Mouse (Mus musculus): Measurements from ENCODE around the gene Fam169b.
A peak's percentile ranks its signal among the peaks of the same experiment; 100 is the strongest.
"Not testable (repeated sequence)": the region's sequence is repeated elsewhere in the genome, so short reads cannot be mapped to it uniquely, and the experiment has no call there.

Fam169b gene

GRCm38 (mm10) chr7:68264531-68264930, 9.1 kb upstream of the Fam169b start:
- DNase-seq (ENCODE audit: low spot score), result no peak

- no peak for DNase-seq (ENCODE audit: low spot score)
Observed at GRCm38 (mm10) chr7:68265391-68265790, 8.2 kb upstream of the Fam169b start.

GRCm38 (mm10) chr7:68266691-68267090, 6.9 kb upstream of the Fam169b start:
- no peak for DNase-seq (ENCODE audit: low spot score)

GRCm38 (mm10) chr7:68270551-68270950, 3.1 kb upstream of the Fam169b start:
- DNase-seq (ENCODE audit: low spot score), result no peak

- no peak for DNase-seq (ENCODE audit: low spot score)
Observed at GRCm38 (mm10) chr7:68271816-68272215, 1.8 kb upstream of the Fam169b start.

GRCm38 (mm10) chr7:68272607-68273006, 1.0 kb upstream of the Fam169b start:
- DNase-seq (ENCODE audit: low spot score), result no peak

- no peak for DNase-seq (ENCODE audit: low spot score)
Observed at GRCm38 (mm10) chr7:68274218-68274617, 579 bp downstream of the Fam169b start.

- no peak for DNase-seq (ENCODE audit: low spot score)
Observed at GRCm38 (mm10) chr7:68274951-68275350, 1.3 kb downstream of the Fam169b start.

GRCm38 (mm10) chr7:68275445-68275837, 1.8 kb downstream of the Fam169b start:
- not testable (repeated sequence) for DNase-seq (ENCODE audit: low spot score)

GRCm38 (mm10) chr7:68275838-68276731, 2.4 kb downstream of the Fam169b start:
- DNase-seq (ENCODE audit: low spot score), result peak; percentile 45

GRCm38 (mm10) chr7:68277054-68277896, 3.6 kb downstream of the Fam169b start:
- DNase-seq (ENCODE audit: low spot score), result no peak

GRCm38 (mm10) chr7:68277897-68278270, 4.2 kb downstream of the Fam169b start:
- DNase-seq (ENCODE audit: low spot score), result no peak

GRCm38 (mm10) chr7:68278385-68278784, 4.7 kb downstream of the Fam169b start:
- no peak for DNase-seq (ENCODE audit: low spot score)

GRCm38 (mm10) chr7:68278908-68279307, 5.3 kb downstream of the Fam169b start:
- no peak for DNase-seq (ENCODE audit: low spot score)

GRCm38 (mm10) chr7:68279481-68279880, 5.8 kb downstream of the Fam169b start:
- no peak for DNase-seq (ENCODE audit: low spot score)

GRCm38 (mm10) chr7:68280352-68280869, 6.8 kb downstream of the Fam169b start:
- DNase-seq (ENCODE audit: low spot score), result no peak

- no peak for DNase-seq (ENCODE audit: low spot score)
Observed at GRCm38 (mm10) chr7:68281341-68281740, 7.7 kb downstream of the Fam169b start.

GRCm38 (mm10) chr7:68282304-68283132, 8.9 kb downstream of the Fam169b start:
- no peak for DNase-seq (ENCODE audit: low spot score)

GRCm38 (mm10) chr7:68283133-68283520, 9.5 kb downstream of the Fam169b start:
- not testable (repeated sequence) for DNase-seq (ENCODE audit: low spot score)

GRCm38 (mm10) chr7:68283776-68284175, 10.1 kb downstream of the Fam169b start:
- no peak for DNase-seq (ENCODE audit: low spot score)

GRCm38 (mm10) chr7:68285851-68286298, 12.2 kb downstream of the Fam169b start:
- DNase-seq (ENCODE audit: low spot score), result no peak

All from yolk sac, embryonic 10.5 days (tissue).